Mouse (Mus musculus) hindbrain, embryonic 16.5 days (tissue): Measurements from ENCODE around the gene Fam122a. TPM values are rescaled to one million over a fixed set of nuclear protein-coding genes. Genes with fewer than 3 reads are reported as not detected.

Experiments
- ATAC-seq: fragments of 200-750 bp; cut with Nextera tagmentation; 2 replicates; pipeline ENCODE4 v1.8.0; 2017; ENCODE audit warnings: moderate TSS enrichment, moderate library complexity
- H3K27ac ChIP-seq: fragments of 300-500 bp; sonication (generic); 2 replicates; pipeline ENCODE4 v1.5.1; 2014; ENCODE audit warnings: low read depth, mild to moderate bottlenecking, control low read depth, low read length, moderate library complexity
- H3K27me3 ChIP-seq: fragments of 300-500 bp; sonication (generic); replicated peaks from 2 replicates; pipeline ENCODE4 v1.6.1; 2014; ENCODE audit warnings: low read length; ENCODE audit not compliant: control insufficient read depth, insufficient read depth
- H3K36me3 ChIP-seq: fragments of 300-500 bp; sonication (generic); 2 replicates; pipeline ENCODE4 v1.6.1; 2014; ENCODE audit warnings: mild to moderate bottlenecking, low read length, moderate library complexity, mixed read lengths; ENCODE audit not compliant: control insufficient read depth, insufficient read depth
- H3K4me1 ChIP-seq: fragments of 300-500 bp; sonication (generic); 2 replicates; pipeline ENCODE4 v1.6.1; 2014; ENCODE audit warnings: low read depth, low read length; ENCODE audit not compliant: control insufficient read depth, insufficient read depth
- H3K4me2 ChIP-seq: fragments of 300-500 bp; sonication (generic); 2 replicates; pipeline ENCODE4 v1.6.1; 2014; ENCODE audit warnings: mild to moderate bottlenecking, low read length, control low read depth, moderate library complexity
- H3K4me3 ChIP-seq: fragments of 300-500 bp; sonication (generic); 2 replicates; pipeline ENCODE4 v1.5.1; 2014; ENCODE audit warnings: mild to moderate bottlenecking, low read length, control low read depth, moderate library complexity
- H3K9ac ChIP-seq: fragments of 300-500 bp; sonication (generic); 2 replicates; pipeline ENCODE4 v1.6.1; 2014; ENCODE audit warnings: low read depth, mild to moderate bottlenecking, control low read depth, low read length, moderate library complexity
- H3K9me3 ChIP-seq: fragments of 300-500 bp; sonication (generic); 2 replicates; pipeline ENCODE4 v1.6.1; 2014; ENCODE audit warnings: mild to moderate bottlenecking, low read length, moderate library complexity; ENCODE audit not compliant: control insufficient read depth
- WGBS: fragments of 180-500 bp; shearing (Covaris S2); extraction: QIAGEN DNeasy Blood & Tissue Kit; methylation state at CpG from one replicate; pipeline ENCODE4 v1.1.7; 2014; 5-methylcytosine and 5-hydroxymethylcytosine counted together
- polyA plus RNA-seq: library from polyadenylated mRNA; unstranded; fragments of >200 nt; fragmentation: Nextera tagmentation; extraction: Ambion mirVana; gene quantifications from 2 replicates; pipeline ENCODE4 v1.2.1, GENCODE M21; 2015

Fam122a gene
- polyA plus RNA-seq, 1 experiment from 2014 or later = 53.9 TPM

DNA sequence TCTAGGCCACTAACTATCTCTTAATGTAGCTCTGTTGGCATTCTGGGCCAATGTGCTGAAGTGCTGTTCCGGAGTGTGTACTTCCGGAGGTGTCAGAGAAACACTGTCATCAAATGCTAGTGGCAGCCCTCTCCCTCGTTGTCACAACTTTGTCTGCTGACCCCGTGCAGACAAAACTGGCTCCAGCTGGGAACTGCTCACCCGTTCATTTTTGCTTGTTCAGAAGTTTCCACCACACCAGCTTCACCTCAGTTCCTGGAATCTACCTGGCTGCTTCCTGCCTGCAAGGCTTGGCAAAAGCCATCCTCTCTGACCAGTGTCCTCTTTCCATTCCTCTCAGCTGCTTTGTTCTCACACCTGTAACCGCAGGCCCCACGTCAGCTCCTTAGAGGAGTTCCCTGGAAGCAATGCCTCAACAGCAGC lies 50.4 kb downstream of the Fam122a start:
- Histone ChIP-seq H3K36me3 (no peaks in the 10 kb centered on the region), H3K27me3 (no peaks in the 10 kb centered on the region), H3K9ac (no peak overlapping the region), H3K9me3 (no peaks in the 10 kb centered on the region), H3K4me2 (no peak overlapping the region), H3K27ac (no peak overlapping the region), H3K4me3 (no peak overlapping the region), H3K4me1 (no peaks in the 10 kb centered on the region)
- WGBS = 84% methylated on average over 7 of the region's 7 CpGs
- no peak for ATAC-seq

Other genes starting within 250 kb of the Fam122a start
- 40.0 and 41.4 TPM in 2 replicates for gene Fxn, start 196.8 kb downstream of the Fam122a start, polyA plus RNA-seq
- gene Pip5k1b, start 78.5 kb upstream of the Fam122a start, polyA plus RNA-seq = 2.2 and 2.4 TPM in 2 replicates
- gene Tmem252, start 196.7 kb upstream of the Fam122a start, polyA plus RNA-seq = 2.1 and 2.4 TPM in 2 replicates